Mouse (Mus musculus): ENCODE results near the gene Ttll3.

Gene Ttll3

DNA sequence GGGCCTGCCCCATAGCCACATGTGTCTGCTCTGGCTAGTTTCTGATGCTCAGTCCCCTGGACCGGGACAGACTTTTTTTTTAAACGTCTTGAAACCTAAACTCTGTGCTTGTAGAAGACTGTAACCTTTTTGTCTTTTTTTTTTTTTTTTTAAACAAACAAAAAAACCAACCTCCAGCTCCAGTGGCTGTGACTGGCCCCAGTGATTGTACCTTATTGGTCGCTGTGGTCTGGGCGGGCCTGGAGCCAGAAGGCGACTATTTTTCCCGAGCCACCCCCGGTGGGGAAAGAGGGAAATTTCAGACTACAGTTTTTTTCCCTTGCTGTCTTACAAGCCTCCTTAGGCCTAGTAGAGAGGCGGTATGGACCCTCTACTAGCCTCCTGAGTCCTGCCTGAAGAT, at the start of gene Ttll3:
TSS of gene Ttll3 (plus strand) at position 301 of the 400 bp plus-strand sequence.
- DNase-seq (ENCODE audit: low spot score in 2 of 2), result no peak

DNA sequence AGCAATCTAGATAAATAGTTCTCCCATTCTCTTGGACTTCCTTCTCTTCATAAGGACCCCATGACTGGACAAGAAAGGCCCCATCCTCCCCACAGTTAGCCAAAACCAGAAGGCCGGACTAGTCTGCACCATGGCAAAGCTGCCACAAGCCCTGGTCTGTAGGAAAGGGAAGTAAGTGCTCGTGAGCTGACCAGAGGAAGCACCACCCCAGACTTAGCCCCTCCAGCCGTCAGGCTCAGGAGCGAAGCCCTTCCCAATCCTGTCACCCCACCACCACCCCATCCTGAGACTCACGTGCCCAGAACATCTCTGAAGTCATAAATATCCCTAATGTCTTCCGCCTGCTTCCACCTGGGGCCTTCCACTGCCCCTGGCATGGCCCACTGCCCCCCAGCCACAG, 47.5 kb upstream of the Ttll3 start:
- no peak for DNase-seq (ENCODE audit: low spot score in 2 of 2)

DNA sequence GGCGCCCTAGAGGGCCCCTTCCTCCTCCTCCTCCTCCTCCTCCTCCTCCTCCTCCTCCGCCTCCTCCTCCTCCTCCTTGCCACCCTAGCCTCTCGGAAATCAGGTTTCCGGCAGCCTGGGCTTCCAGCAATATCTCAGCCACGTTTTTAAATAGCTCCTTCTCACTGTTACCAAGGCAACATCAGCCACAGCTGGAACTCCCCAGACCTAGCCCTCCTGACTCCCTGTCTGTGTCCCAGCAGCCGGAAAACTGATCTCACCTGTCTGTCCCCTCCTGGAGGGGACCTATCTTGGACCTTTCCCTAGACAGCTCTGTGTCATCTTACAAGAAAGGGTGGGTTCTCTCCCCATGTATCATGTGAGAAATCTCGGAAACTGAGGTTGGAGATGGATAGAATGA, 46.8 kb upstream of the Ttll3 start:
- no peak for DNase-seq (ENCODE audit: low spot score in 2 of 2)

DNA sequence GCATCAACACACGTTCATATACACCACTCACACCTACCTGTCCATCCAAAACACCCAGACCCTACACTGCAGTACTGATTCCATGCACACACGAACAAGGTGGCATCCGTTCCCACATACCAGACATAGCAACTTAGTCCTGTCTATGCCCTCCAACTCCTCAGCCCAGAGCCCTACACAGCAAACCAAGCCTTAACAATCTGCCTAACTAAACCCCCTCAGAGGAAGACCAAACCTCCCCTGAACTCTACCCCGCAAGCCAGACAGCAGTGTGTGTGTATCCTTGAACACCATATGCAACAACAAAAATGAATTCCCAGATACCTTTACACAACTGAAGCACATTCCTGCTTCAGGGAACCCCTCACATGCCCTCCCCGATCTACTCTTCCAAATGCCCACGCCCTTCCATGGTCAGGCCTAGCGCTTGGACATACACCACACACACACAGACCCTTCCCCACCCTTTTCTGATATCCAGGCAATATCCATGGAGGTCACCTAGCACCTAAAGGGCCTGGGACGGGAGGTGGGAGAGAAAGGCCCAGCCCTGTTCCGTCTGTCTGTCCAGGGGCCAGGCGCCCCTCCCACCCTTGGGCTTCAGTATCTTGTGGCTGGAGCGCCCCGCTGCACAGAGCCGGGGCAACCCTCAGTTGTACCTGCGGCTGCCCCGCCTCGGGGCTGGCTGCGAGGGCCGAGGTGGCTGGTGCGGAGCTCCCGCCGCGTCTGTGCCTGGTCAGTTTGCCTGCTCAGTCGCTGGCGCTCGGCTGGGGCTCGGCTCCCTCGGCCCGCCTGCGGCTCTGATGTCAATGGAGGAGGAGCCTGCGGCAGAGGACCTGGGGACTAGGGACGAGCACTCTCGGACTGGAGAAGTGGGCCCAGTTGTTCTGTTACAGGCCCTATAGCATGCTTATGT, 45.6 kb upstream of the Ttll3 start, which contains the start of gene Camk1:
TSS of gene Camk1 (minus strand) at position 808 of the 916 bp plus-strand sequence.
- DNase-seq (ENCODE audit: low spot score in 2 of 2), result peak in 1 of 2 experiments; percentile 71

DNA sequence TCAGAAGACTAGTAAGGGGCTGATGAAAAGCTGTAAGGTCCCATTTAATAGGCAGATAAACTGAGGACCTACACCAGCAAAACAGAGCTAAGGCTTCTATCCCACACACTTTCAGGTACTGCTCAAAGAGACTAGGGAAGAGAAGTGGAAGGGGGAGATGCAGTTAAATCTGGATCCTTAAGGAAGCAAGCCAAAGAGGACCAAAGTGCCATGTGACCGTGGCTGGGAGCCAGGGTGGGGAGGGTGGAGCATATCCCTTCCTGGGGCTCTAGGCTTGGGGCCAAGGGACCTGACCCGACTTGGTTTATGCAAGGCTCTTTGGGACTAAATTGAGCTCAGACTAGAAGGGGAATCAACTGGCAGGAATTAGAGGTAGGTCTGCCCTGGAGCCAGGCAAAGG, 44.7 kb upstream of the Ttll3 start:
- DNase-seq (ENCODE audit: low spot score in 2 of 2), result no peak

DNA sequence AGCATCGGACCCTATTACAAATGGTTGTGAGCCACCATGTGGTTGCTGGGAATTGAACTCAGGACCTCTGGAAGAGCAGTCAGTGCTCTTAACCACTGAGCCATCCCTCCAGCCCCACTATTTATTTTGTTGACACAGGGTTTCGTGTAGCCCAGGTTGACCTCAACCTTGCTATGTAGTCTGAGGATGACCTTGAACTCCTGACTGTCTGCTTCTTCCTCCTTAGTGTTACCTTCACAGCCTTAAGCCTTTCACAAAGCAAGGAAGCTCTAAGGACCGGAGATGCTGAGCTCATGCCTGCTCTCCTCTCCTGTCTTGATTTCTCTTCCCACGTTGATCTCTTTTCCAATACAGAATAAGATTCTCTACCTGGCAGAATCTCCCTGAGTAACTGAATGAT, 42.2 kb upstream of the Ttll3 start:
- no peak for DNase-seq (ENCODE audit: low spot score in 2 of 2)

DNA sequence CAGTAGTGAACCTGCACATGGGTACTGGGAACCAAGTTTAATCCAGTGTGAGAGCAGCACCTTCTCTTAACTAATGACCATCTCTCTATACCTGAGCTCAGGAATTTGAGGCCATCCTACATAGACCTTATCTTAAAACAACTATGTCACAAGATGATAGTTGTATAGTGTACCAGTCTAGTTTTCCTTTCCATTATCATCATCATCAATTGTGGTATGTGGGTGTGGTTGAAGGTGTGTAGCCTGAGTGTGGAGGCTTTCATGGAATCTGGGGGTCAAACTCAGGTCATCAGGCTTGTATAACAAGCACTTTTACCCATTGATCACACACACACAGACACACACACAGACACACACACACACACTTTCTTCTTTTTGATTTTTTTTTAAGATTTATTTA, 38.5 kb upstream of the Ttll3 start:
- DNase-seq (ENCODE audit: low spot score in 2 of 2), result no peak

DNA sequence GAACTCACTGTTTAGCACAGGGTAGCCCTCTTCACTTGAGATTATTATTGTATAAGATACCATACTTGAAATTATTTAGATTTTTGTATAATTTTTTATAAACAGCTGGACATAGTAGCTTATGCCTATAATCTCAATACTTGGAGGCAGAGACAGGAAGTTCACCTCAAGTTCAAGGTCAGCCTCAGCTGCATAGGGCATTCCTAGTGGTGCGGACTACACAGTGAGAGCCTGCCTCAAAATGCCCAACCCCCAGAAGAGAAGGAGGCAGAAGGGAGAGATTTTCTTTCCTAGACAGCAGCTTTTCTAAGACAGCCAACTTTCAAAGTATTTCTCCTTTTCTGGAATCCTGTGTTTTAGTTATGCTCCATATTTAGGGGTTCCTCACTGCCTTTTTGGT, 37.9 kb upstream of the Ttll3 start:
- no peak for DNase-seq (ENCODE audit: low spot score in 2 of 2)

DNA sequence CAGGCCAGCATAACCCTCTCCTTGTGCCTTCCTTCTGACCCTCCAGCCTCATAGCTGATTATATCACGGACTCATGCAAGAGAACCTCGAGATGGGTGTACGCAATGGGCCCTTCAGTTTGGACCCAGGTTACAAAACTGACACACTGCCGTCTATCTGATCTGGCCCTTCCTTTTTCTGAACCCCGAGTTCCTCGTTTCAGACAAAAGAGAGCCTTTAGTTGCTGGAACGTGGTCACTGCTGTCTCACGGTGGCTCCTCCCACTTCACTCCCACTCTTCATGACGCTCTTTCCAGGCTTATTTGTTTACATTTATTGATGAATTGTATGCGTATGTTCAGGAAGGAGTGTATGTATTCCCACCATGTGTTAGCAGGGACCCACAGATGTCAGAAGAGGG, 37.4 kb upstream of the Ttll3 start:
- no peak for DNase-seq (ENCODE audit: low spot score in 2 of 2)

DNA sequence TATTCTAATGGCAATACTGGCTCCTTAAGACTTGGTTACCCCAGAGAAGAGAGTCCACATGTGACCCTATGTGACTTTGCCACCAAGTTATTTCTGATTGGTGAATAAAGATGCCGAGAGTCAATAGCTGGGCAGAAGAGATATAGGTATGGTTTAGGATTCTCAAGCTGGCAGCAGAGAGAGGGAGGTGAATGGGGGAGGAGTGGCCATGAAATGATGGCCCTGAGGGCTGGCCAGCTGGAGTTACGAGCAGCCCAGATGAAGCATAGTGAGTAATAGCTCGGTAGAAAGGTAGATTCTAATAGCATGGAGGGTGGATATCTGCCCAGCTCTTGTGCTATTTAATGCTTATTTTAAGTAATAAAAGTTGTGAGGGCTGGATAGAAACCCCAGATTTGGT, 36.2 kb upstream of the Ttll3 start:
- no peak for DNase-seq (ENCODE audit: low spot score in 2 of 2)

DNA sequence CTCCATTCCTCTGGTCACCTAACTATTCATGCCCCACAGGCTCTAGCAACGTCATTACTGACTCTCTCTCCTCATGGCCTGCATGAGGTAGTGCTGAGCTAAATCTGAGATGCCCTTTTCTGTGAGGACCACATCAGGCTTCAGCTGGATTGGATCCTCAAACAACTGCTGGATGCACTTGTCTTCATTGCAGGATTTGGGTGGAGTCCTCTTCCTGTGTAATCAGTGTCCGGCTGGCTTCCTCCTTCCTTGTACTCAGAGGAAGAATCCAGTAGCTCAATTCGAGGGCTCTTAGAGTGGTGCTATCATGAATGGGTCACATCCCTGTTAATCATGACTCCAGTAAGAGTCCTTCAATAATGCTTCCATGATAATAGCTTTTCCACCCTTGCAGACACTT, 35.4 kb upstream of the Ttll3 start:
- no peak for DNase-seq (ENCODE audit: low spot score in 2 of 2)

DNA sequence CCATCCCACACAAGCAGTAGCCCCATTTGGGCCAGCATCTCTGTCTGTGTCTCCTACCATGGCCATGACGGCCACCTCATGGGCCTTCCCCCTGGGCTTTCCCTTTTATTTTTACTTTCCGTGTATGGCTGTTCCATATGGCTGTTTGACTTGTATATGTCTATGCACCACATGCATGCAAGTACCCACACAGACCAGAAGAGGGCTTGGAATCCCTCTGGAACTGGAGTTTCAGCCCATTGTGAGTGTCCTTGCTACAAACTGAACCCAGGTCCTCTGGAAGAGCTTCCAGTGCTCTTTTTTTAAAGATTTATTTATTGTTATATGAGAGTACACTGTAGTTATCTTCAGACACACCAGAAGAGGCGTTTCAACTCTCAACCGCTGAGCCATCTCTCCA, 27.6 kb upstream of the Ttll3 start:
- no peak for DNase-seq (ENCODE audit: low spot score in 2 of 2)

DNA sequence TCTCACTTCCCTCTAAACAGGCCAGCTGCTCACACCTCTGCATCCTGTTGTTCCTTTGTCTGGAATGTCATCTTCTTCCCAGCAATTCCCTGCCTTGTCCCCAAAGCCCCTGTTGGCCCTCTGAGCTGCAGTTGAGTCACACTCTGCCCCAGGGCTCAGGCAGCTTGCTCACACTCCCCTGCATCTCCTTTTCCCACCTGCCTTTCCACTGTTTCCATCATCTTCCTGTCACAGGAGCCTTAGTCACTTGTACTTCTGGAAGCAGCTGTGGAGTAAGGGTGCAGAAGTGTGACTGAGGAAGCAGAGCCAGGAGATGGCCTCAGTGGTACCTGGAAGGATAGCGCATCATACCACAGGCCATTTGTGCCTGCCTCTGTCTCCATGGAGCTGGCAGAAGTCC, 26.8 kb upstream of the Ttll3 start:
- DNase-seq (ENCODE audit: low spot score in 2 of 2), result no peak

DNA sequence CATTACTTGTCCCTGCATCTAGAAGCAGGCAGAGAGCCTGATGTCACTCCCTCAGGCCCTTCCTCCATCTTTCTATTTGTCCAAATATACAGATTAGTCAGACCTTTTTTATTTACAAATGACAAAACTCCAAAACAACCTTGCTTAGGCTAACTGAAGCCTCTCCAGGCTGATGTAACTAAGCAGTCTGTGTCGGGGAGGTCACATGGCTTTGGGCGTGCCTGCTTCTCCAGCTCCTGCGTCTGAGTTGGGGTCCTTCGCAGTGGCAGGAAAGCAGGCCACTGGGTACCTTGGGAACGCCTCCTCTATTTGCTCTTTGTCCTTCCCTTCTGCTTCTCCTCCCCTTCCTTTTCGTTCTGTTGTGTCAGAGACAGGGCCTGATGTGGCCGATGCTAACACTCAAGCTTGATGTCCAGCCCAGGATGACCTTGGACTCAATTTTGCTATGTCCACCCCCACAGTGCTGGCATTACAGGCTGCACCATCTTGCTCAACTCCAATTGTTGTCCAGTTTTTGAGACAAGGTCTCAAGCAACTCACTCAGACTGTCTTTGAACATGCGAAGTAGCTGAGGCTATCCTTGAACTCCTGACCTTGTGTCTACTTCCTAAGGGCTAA, 24.4 kb upstream of the Ttll3 start:
- DNase-seq (ENCODE audit: low spot score in 2 of 2), result no peak

DNA sequence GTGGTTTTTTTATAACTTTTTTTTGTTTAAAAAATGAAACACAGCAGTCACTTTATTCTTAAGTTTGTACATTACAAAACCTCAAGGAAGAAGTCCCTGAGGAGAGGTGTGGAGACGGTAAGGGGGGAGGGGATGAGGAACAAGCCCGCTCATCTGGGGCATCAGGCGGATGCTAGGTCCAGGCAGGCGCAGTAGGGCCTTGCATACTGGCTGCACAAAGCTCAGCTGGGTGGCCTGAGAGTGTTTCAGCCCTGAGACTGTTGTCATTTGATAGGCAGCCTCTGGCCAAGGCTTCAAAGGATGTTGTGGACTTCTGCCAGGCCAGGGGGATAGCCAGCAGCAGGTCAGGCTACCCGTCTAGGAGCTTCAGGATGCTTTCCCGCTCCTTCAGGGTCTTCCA, 22.4 kb upstream of the Ttll3 start:
- DNase-seq (ENCODE audit: low spot score in 2 of 2), result no peak

DNA sequence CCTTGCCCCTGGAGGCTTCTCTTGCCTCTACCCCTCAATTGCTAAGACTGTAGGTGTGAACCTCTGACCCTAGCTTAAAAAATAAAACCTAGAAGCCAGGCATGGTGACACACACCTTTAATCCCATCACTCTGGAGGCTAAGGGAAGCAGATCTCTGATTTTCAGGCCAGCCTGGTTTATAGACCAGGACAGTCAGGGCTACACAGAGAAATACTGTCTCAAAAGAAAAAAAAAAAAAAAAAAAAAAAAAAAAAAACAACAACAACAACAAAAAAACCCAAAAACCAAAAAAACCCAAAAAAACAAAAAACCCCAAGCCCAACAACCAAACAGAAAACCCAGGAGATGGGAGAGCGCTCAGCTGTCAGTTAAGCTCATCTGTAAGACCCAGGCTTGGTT, 21.5 kb upstream of the Ttll3 start:
- no peak for DNase-seq (ENCODE audit: low spot score in 2 of 2)

DNA sequence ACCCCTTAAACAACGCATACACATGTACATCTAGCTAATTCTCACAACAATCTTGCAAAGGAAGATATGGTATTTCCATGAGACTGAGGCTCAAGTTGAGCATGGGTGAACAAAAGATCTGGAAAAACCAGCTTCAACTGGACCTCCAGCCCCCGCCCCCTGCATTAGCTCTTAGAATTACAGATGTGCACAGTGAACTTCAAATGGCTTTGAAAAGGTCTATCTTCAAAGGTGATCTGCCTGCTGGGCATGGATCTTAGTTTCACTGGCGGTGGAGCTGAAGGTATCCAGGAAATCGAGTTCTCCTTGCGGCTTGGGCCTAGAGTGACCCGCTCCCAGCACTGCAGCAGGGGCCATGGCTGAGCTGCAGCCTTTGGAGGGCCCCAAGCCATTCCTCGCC, 20.9 kb upstream of the Ttll3 start:
- DNase-seq (ENCODE audit: low spot score in 2 of 2), result no peak

DNA sequence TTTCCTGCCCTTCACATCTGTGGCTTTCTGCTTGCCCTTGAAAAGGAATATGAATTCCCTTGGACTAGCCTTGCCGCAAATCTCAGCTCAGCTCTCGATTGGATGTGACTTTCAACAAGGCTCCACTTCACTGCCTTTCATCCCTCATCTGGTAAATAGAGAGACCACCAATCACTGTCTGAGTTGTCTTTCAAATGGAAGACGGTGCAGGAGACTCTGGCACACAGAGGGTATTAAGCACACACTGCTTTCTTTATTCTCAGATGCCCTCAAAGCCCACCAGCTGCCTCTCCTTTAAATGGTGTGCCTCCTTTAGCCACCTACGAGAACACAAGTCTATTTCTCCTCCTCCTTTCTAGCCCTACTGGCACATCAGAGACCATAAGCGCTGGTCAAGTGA, 20.5 kb upstream of the Ttll3 start:
- DNase-seq (ENCODE audit: low spot score in 2 of 2), result no peak

DNA sequence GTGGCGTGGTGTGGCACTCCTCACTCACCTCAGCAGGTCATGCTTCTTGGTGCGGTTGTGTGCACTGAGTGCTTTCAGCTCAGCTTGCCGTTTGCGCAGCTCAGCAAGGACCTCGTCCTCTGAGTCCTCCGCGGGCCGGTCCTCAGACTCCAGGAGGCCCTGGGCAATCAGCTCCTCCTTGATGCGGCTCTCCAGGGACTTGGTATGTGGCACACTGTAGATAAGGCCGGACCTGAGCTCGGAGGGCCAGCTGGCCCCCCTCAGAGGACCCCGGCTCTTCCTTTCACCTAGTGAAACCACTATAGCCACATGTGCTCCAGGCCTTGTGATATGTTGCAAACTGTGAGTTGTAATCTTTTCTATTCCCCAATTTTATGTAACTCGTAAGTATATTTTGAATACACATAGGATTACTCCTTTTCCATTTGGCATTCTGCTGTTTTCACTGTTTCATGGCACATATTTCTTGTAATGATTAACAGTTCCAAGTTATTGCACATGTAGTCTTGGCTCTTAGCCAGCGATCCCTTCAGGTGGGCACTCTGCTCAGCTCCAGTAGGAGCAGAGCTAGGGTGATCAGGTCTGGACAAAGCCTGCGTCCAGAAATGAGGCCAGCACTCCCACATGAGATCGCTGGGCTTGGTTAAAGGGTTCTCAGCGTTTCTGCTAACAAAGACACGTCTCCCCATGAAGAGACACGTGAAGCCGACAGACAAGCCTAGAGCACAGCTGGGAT, 18.7 kb upstream of the Ttll3 start:
- DNase-seq (ENCODE audit: low spot score in 2 of 2), result no peak

DNA sequence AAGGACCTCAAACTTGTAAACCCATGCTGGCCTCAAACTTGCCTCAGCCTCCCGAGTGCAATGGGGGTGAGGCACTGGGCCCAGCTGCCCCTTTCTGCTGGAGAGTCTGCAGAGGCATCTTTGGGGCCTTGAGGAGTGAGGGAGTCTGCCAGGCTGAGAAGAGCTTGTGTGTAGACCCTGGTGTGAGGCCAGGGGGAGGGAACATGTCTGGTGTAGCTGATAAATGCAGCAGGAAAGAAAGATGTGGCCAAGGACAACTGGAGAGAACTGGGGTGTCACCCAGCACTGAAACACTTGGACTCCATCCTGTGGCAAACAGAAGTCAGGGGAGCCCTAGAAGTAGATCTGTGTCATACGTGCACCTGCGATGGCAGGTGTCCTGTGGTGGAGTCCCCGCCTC, 15.6 kb upstream of the Ttll3 start:
- DNase-seq (ENCODE audit: low spot score in 2 of 2), result no peak

DNA sequence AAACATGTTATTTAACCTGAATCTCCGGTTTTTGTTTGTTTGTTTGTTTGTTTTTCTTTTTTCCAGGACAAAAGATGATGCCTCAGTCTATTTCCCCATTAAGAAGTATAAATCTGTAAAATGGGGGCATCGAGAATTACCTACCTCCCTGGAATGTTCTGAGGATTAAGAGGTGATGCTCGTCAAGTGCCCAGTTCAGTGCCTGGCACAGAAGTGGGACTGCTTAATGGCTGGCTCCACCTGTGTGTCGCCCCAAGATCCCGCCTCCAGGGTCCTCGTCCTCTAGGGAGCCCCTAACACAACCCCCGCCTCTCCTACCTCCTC, 11.9 kb upstream of the Ttll3 start:
- no peak for DNase-seq (ENCODE audit: low spot score in 2 of 2)

DNA sequence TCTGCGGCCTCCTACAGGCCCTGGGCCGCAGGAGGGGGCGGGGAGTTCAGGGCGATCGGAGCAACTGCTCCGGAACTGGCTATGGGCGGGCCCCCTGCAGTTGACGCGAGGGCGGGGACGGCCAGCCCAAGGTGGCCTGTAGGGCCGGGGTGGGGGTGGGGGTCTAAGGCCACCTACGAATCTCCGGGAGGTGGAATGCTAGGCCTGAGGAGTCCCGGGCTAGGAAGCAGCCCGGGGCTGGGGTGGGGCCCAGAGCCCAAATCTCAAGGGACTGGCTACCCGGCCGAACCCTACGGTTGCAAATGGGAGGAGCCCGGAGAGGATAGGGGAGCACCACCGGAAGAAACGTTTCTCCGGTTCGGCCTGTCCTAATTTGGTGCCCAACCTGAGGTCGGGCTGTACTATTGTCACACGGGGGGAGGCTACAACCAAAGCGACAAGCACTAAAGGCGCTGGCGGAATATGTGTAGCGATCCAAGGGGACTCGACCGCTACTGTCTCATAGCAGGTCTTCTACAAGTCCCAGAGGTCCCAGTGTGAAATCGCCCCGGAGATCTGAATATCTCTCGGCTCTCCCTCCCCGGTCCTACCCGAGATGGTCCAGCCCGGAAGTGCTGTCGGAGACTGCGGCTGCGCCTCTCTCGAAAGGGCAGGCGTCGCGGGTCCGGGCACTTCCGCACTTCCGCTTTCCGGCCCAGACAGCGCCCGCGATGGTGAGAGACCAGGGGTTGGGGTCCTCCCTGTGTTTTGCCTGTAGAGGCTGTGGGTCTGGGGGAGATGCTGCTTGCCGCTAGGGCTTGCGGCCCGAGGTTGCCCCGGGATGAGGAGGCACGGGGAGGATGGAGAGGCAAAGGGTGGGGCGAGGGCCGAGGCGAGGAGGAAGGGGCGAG, 11.3 kb upstream of the Ttll3 start, which contains the start of the genes Tada3 and Arpc4:
TSS of gene Tada3 (minus strand) at position 388 of the 890 bp plus-strand sequence.
TSS of gene Arpc4 (plus strand) at position 620 of the 890 bp plus-strand sequence.
- DNase-seq (ENCODE audit: low spot score in 2 of 2), result peak; percentile 85 to 88
